Mouse (Mus musculus): ENCODE measurements around the gene Fam241a.

The Fam241a gene

GRCm38 (mm10) chr3:127875509-127875908 lies 20.6 kb downstream of the Fam241a start:
- DNase-seq (ENCODE audit: extremely low spot score): no peak

- no peak for DNase-seq (ENCODE audit: extremely low spot score)
Observed at GRCm38 (mm10) chr3:127875059-127875458, 21.1 kb downstream of the Fam241a start.

GRCm38 (mm10) chr3:127874254-127874883 lies 21.8 kb downstream of the Fam241a start:
- DNase-seq (ENCODE audit: extremely low spot score): peak; percentile 54

- no peak for DNase-seq (ENCODE audit: extremely low spot score)
Observed at GRCm38 (mm10) chr3:127871575-127871974, 24.5 kb downstream of the Fam241a start.

- DNase-seq (ENCODE audit: extremely low spot score): no peak
Observed at GRCm38 (mm10) chr3:127868880-127869279, 27.2 kb downstream of the Fam241a start.

GRCm38 (mm10) chr3:127868046-127868758 lies 27.9 kb downstream of the Fam241a start:
- DNase-seq (ENCODE audit: extremely low spot score): no peak

- no peak for DNase-seq (ENCODE audit: extremely low spot score)
Observed at GRCm38 (mm10) chr3:127864242-127864641, 31.9 kb downstream of the Fam241a start.

GRCm38 (mm10) chr3:127863571-127863970 lies 32.6 kb downstream of the Fam241a start:
- no peak for DNase-seq (ENCODE audit: extremely low spot score)

GRCm38 (mm10) chr3:127862479-127862878 lies 33.6 kb downstream of the Fam241a start:
- DNase-seq (ENCODE audit: extremely low spot score): no peak

- no peak for DNase-seq (ENCODE audit: extremely low spot score)
Observed at GRCm38 (mm10) chr3:127861340-127861739, 34.8 kb downstream of the Fam241a start.

GRCm38 (mm10) chr3:127853431-127854206 lies 42.5 kb downstream of the Fam241a start:
- peak; percentile 67 for DNase-seq (ENCODE audit: extremely low spot score)

- no peak for DNase-seq (ENCODE audit: extremely low spot score)
Observed at GRCm38 (mm10) chr3:127852722-127853121, 43.4 kb downstream of the Fam241a start.

GRCm38 (mm10) chr3:127850776-127851646 lies 45.1 kb downstream of the Fam241a start:
- no peak for DNase-seq (ENCODE audit: extremely low spot score)

- DNase-seq (ENCODE audit: extremely low spot score): no peak
Observed at GRCm38 (mm10) chr3:127849922-127850321, 46.2 kb downstream of the Fam241a start.

- no peak for DNase-seq (ENCODE audit: extremely low spot score)
Observed at GRCm38 (mm10) chr3:127848088-127848808, 47.9 kb downstream of the Fam241a start.

- no peak for DNase-seq (ENCODE audit: extremely low spot score)
Observed at GRCm38 (mm10) chr3:127843941-127844327, 52.2 kb downstream of the Fam241a start.

- no peak for DNase-seq (ENCODE audit: extremely low spot score)
Observed at GRCm38 (mm10) chr3:127843324-127843940, 52.7 kb downstream of the Fam241a start.

- DNase-seq (ENCODE audit: extremely low spot score): no peak
Observed at GRCm38 (mm10) chr3:127841926-127842325, 54.2 kb downstream of the Fam241a start.

GRCm38 (mm10) chr3:127837972-127838644 lies 58.0 kb downstream of the Fam241a start:
- no peak for DNase-seq (ENCODE audit: extremely low spot score)
